Mouse (Mus musculus): ENCODE results near the gene Tmem129. TPM values are rescaled to one million over a fixed set of nuclear protein-coding genes. Genes with fewer than 3 reads are reported as not detected.

Gene Tmem129
- total RNA-seq, 2 experiments from 2014 or later: 17.0 to 17.8 TPM

- intact Hi-C loops (cut with DNase I): no loop called here
- no peak for DNase-seq
These were observed 51.6 kb downstream of the Tmem129 start for GRCm38 (mm10) chr5:33606631-33607030.

GRCm38 (mm10) chr5:33605314-33605713 is 52.9 kb downstream of the Tmem129 start:
- no peak for DNase-seq
- intact Hi-C loops (cut with DNase I): no loop called here

Other genes with a start within 250 kb of the Tmem129 start
- not detected for gene Nkx1-1, start 224.4 kb downstream of the Tmem129 start, total RNA-seq (2021)
- gene Fam53a, start 28.8 kb downstream of the Tmem129 start, total RNA-seq (2021): 10 to 100 TPM; 31.7 to 32.3 TPM
- gene Gm9903, start 28.5 kb downstream of the Tmem129 start, total RNA-seq (2021): 1 to 10 TPM; 1.4 TPM
- gene Slbp, start 5.8 kb downstream of the Tmem129 start, total RNA-seq (2021): 10 to 100 TPM; 17.8 to 22.2 TPM
- 10 to 100 TPM in 1 of 2 experiments, 1 to 10 TPM in 1; 6.8 to 12.0 TPM for gene Tacc3, start 288 bp downstream of the Tmem129 start, total RNA-seq (2021)
- 10 to 100 TPM; 12.7 to 13.0 TPM for gene Fgfr3, start 63.3 kb upstream of the Tmem129 start, total RNA-seq (2021)
- 100 to 1,000 TPM; 148 to 169 TPM for gene Letm1, start 124.4 kb upstream of the Tmem129 start, total RNA-seq (2021)
- 10 to 100 TPM; 27.5 to 43.7 TPM for gene Nsd2, start 162.3 kb upstream of the Tmem129 start, total RNA-seq (2021)